Mouse (Mus musculus) neural tube, embryonic 15.5 days (tissue): Measurements from ENCODE around the gene Ctps2. TPM values are rescaled to one million over a fixed set of nuclear protein-coding genes. Genes with fewer than 3 reads are reported as not detected.
A peak's percentile ranks its signal among the peaks of the same experiment; 100 is the strongest.

Experiments
- ATAC-seq: fragments of 200-750 bp; cut with Nextera tagmentation; 2 replicates; pipeline ENCODE4 v1.8.0; 2017; ENCODE audit warnings: mild to moderate bottlenecking, moderate TSS enrichment, moderate library complexity; ENCODE audit not compliant: low FRiP score
- H3K27ac ChIP-seq: fragments of 300-500 bp; sonication (generic); replicated peaks from 2 replicates; pipeline ENCODE4 v1.5.1; 2015; ENCODE audit warnings: mild to moderate bottlenecking, inconsistent platforms
- H3K27me3 ChIP-seq: fragments of 300-500 bp; sonication (generic); replicated peaks from 2 replicates; pipeline ENCODE4 v1.6.1; 2015; ENCODE audit warnings: inconsistent platforms
- H3K36me3 ChIP-seq: fragments of 300-500 bp; sonication (generic); 2 replicates; pipeline ENCODE4 v1.6.1; 2015; ENCODE audit warnings: inconsistent platforms
- H3K4me1 ChIP-seq: fragments of 300-500 bp; sonication (generic); 2 replicates; pipeline ENCODE4 v1.6.1; 2015; ENCODE audit warnings: inconsistent platforms
- H3K4me2 ChIP-seq: fragments of 300-500 bp; sonication (generic); 2 replicates; pipeline ENCODE4 v1.6.1; 2015; ENCODE audit warnings: inconsistent platforms, mild to moderate bottlenecking, moderate library complexity
- H3K4me3 ChIP-seq: fragments of 300-500 bp; sonication (generic); replicated peaks from 2 replicates; pipeline ENCODE4 v1.5.1; 2015; ENCODE audit warnings: mild to moderate bottlenecking, inconsistent platforms
- H3K9ac ChIP-seq: fragments of 300-500 bp; sonication (generic); replicated peaks from 2 replicates; pipeline ENCODE4 v1.6.1; 2015; ENCODE audit warnings: mild to moderate bottlenecking, inconsistent platforms
- H3K9me3 ChIP-seq: fragments of 300-500 bp; sonication (generic); replicated peaks from 2 replicates; pipeline ENCODE4 v1.6.1; 2016; ENCODE audit warnings: inconsistent platforms
- WGBS: fragments of 180-500 bp; shearing (Covaris S2); methylation state at CpG from one replicate; pipeline ENCODE4 v1.1.7; 2015; ENCODE audit warnings: mixed read lengths; 5-methylcytosine and 5-hydroxymethylcytosine counted together
- microRNA counts: library from miRNA; unstranded; fragments of <30 nt; microRNA quantifications from one replicate; lab custom pipeline; 2016
- microRNA-seq: library from miRNA; unstranded; fragments of <30 nt; microRNA quantifications from one replicate; pipeline ENCODE4, GENCODE M21; 2017
- polyA plus RNA-seq: library from polyadenylated mRNA; unstranded; fragments of >200 nt; fragmentation: Nextera tagmentation; extraction: Ambion mirVana; gene quantifications from 2 replicates; pipeline ENCODE4 v1.2.1, GENCODE M21; 2015

Ctps2 gene
- polyA plus RNA-seq, 1 experiment from 2014 or later = 82.6 TPM

DNA sequence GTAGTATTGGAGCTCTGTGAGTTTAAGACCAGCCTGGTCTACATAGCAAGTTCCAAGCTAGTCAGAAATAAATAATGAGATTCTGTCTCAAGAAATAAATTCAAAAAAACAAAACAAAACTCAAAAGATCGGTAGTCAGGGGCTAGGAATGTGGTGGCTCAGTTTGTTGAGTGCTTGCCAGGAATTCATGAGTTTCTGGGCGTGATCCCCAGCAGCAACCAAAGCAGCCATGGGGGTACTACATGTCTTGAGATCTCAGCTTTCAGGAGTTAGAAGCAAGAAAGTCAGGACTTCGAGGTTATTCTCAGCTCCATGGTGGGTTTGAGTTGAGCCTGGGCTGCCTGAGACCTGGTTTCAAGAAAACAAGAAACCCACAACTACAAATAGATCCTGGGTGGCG, 90.4 kb downstream of the Ctps2 start:
- Histone ChIP-seq H3K4me3 (no peak overlapping the region), H3K4me2 (no peak overlapping the region), H3K4me1 (no peaks in the 10 kb centered on the region), H3K27ac (no peak overlapping the region), H3K27me3 (no peaks in the 10 kb centered on the region), H3K36me3 (no peaks in the 10 kb centered on the region), H3K9ac (no peak overlapping the region), H3K9me3 (no peaks in the 10 kb centered on the region)
- ATAC-seq = no peak
- 82% methylated on average over 4 of the region's 4 CpGs for WGBS

DNA sequence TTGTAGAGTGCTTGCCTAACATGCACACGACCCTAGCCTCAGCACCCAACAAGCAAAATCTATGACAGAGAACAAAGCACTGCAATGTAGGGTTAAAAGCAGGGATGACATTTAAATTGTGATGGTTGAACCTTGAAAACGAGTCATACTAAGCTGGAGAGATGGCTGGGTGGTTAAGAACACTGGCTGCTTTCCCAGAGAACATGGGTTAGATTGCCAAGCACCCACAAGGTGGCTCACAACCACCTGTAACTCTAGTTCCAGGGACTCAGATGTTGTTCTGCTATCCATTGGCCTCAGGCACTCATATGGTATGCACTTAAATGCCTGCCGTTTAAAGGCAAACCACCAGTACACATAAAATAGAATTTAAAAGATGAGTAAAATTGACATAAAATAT, 91.1 kb downstream of the Ctps2 start:
- WGBS = 85% methylated on average over 3 of the region's 3 CpGs
- H3K4me3 ChIP-seq = no peak overlapping the region
- H3K27ac ChIP-seq = no peak overlapping the region
- H3K4me2 ChIP-seq = no peak overlapping the region
- no peaks in the 10 kb centered on the region for H3K9me3 ChIP-seq
- no peak for ATAC-seq
- no peaks in the 10 kb centered on the region for H3K27me3 ChIP-seq
- H3K4me1 ChIP-seq = no peaks in the 10 kb centered on the region
- H3K9ac ChIP-seq = no peak overlapping the region
- no peaks in the 10 kb centered on the region for H3K36me3 ChIP-seq

DNA sequence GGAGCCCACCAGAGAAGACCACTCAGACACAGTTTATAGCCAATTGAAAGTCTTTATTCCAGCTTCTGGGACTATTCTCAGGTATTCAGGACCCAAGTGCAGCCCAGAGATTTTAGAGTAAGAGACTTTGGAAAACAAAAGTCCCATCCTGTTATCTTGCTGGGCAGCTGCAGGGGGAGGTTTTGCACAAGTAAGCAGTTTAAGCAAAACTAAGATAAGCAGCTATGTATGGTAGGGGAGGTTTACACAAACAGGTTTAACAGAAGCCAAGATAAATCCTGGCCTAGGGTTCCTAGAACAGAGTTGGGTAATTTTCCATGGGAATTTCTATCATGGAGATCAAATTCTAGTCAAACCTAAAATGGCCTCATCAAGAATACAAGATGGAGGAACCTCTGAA, 126.8 kb downstream of the Ctps2 start:
- no peak overlapping the region for H3K4me2 ChIP-seq
- H3K9ac ChIP-seq = no peak overlapping the region
- no peaks in the 10 kb centered on the region for H3K9me3 ChIP-seq
- ATAC-seq = no peak
- H3K4me1 ChIP-seq = no peaks in the 10 kb centered on the region
- H3K27me3 ChIP-seq = peaks cover 3% of the 10 kb centered on the region; the same call in 1 of the 2 replicates
- H3K36me3 ChIP-seq = no peaks in the 10 kb centered on the region
- no peak overlapping the region for H3K4me3 ChIP-seq
- no peak overlapping the region for H3K27ac ChIP-seq

DNA sequence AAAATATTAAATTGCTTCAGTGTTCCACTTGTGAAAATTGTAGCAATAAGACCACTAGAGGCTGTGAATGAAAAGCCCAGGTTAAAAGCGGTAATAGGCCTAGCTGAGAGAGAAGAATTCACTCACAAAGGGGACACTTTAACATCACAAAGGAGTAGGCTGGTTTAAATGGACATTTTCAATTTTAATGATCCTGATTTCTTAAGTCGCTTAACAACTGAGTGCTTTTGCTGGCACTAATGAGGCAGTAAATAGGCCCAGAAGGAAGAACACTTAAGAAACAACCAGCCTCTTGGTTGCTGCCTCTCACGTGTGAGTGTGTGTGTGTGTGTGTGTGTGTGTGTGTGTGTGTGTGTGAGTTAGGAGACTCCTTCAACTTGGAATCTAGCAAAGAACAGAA, 137.7 kb downstream of the Ctps2 start:
- 30% methylated on average over 3 of the region's 3 CpGs for WGBS
- H3K27ac ChIP-seq = no peak overlapping the region
- H3K27me3 ChIP-seq = peaks cover 10% of the 10 kb centered on the region; the same call in 1 of the 2 replicates
- ATAC-seq = no peak
- H3K4me3 ChIP-seq = no peak overlapping the region
- H3K36me3 ChIP-seq = no peaks in the 10 kb centered on the region
- H3K9ac ChIP-seq = no peak overlapping the region
- no peaks in the 10 kb centered on the region for H3K4me1 ChIP-seq
- no peak overlapping the region for H3K4me2 ChIP-seq
- H3K9me3 ChIP-seq = no peaks in the 10 kb centered on the region

DNA sequence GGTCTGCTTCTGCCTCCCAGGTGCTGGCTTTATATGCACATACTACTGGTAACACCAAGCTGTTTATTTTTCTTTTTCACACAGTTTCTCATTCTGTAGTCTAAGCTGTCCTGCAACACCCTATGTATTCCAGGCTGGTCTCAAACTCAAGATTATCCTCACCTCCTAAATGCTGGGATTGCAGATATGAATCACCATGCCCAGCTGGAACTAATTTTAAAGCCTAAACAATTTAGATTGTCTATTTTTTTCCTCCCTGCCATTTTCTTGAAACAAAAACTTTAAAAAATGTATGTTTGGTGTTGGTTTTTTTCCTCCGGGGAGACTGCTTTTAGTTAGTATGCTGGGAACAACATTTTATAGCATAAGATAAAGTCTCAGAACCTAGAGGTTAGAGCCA, 141.7 kb downstream of the Ctps2 start:
- H3K4me2 ChIP-seq = no peak overlapping the region
- no peak for ATAC-seq

DNA sequence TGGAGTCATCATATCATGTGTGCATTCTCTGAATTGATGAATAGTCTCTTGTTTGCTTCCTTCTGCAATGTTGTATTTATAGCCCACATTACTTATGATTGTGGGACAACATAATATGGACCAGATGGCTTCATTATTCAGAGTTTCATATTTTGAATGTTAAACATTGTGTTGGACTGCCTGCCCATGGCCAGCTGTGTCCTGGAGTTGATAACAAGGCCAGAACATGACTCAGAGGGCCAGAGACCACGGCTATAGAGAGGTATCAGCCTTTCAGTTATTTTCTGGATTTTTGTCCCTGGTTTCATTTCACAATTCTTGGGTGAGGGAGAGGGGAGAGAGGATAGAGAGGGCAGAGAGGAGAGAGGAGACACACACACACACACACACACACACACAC, 162.9 kb downstream of the Ctps2 start:
- no peak for ATAC-seq
- 75% methylated on average over 1 of the region's 1 CpGs for WGBS
- no peaks in the 10 kb centered on the region for H3K36me3 ChIP-seq
- H3K4me2 ChIP-seq = no peak overlapping the region
- H3K4me3 ChIP-seq = no peak overlapping the region
- no peaks in the 10 kb centered on the region for H3K9me3 ChIP-seq
- H3K27me3 ChIP-seq = no peaks in the 10 kb centered on the region
- no peak overlapping the region for H3K27ac ChIP-seq
- no peak overlapping the region for H3K9ac ChIP-seq
- H3K4me1 ChIP-seq = no peaks in the 10 kb centered on the region

More for the DNA sequence above, 141.7 kb downstream of the Ctps2 start:
- no peak overlapping the region for H3K9ac ChIP-seq
- H3K9me3 ChIP-seq = no peaks in the 10 kb centered on the region
- H3K27ac ChIP-seq = no peak overlapping the region
- no peak overlapping the region for H3K4me3 ChIP-seq
- H3K27me3 ChIP-seq = peaks cover 13% of the 10 kb centered on the region; the same call in 1 of the 2 replicates
- no peaks in the 10 kb centered on the region for H3K4me1 ChIP-seq
- no peaks in the 10 kb centered on the region for H3K36me3 ChIP-seq
- 86% methylated on average over 1 of the region's 1 CpGs for WGBS

MicroRNAs within 50 kb of the gene (microRNA counts, 519-probe panel; counts per million panel counts)
- microRNA mmu-miR-3473 (lab: Ali Mortazavi, UCI) = 1,845 counts per million, percentile 34 among the panel's probes with 10 or more counts

Small RNAs within 50 kb of the gene (microRNA-seq; reads per million reads assigned to microRNA genes)
- gene Mir3473a = not detected

Other genes starting within 250 kb of the Ctps2 start
- gene Rbbp7, start 140.8 kb upstream of the Ctps2 start, polyA plus RNA-seq = 220 and 316 TPM in 2 replicates
- gene Txlng, start 71.8 kb upstream of the Ctps2 start, polyA plus RNA-seq = 11.1 and 14.1 TPM in 2 replicates
- 31.3 and 32.4 TPM in 2 replicates for gene Syap1, start 12.8 kb upstream of the Ctps2 start, polyA plus RNA-seq
- gene S100g, start 63.4 kb downstream of the Ctps2 start, polyA plus RNA-seq = 0.73 and 33.7 TPM in 2 replicates